Mouse (Mus musculus) large intestine, adult 2 months (tissue): Measurements from ENCODE around the gene Tmem131l. TPM values are rescaled to one million over a fixed set of nuclear protein-coding genes. Genes with fewer than 3 reads are reported as not detected.

Experiments used
- polyA plus RNA-seq: library from polyadenylated mRNA; depleted of rRNA; stranded (reverse); fragments of >200 nt; gene quantifications from 2 replicates; pipeline ENCODE4 v1.2.3, GENCODE M21; 2012; rRNA removed

Gene Tmem131l
- polyA plus RNA-seq, 1 experiment = 14.2 TPM

Other genes starting within 250 kb of the Tmem131l start
- 3.0 and 3.9 TPM in 2 replicates for gene Tlr2, start 198.4 kb downstream of the Tmem131l start, polyA plus RNA-seq
- gene Mnd1, start 115.6 kb upstream of the Tmem131l start, polyA plus RNA-seq = 0.63 TPM in 2 replicates
- gene Gm6525, start 133.9 kb upstream of the Tmem131l start, polyA plus RNA-seq = not detected in 2 replicates